Mouse (Mus musculus) frontal cortex, postnatal 14 days (tissue): ENCODE results near the gene Josd2.

Experiments used
- DNase-seq, 2 experiments: peaks; one replicate each; pipeline ENCODE4 v3.0.0; 2022; ENCODE audit warnings: low spot score in 2 of 2

Josd2 gene

DNA sequence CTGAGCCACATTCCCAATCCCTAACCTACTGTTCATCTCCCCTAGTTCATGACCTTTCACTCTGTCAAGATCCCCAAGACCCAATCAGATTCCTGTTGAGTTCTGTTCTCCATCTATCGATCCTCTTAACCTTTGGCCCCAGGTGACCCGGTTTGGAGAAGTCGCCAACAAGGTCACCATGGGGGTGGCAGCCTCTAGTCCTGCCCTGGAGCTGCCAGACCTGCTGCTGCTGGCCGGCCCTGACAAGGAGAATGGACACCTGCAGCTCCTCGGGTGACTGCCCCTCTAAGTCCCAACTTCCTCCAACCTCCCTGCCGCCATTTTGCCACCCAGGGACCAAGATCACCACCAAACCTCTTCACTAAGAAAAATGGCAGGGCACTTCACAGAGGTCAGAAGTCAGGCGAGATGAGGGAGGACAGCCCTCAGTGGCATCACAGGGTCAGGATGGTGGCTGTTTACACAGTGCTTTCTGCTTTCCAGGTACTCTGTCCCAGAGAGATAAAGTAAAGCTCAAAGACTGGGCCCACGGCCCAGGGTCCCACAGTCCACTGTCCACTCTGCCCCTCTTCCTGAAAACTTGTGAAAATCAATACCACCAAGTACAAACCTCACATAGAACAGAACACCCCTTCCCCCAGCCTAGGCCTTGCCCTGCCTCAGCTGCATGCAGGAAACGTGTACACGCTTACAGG lies 29.7 kb downstream of the Josd2 start:
- DNase-seq, result no peak

- DNase-seq, result no peak
Observed at GRCm38 (mm10) chr7:44498922-44499321, 31.1 kb downstream of the Josd2 start.

- DNase-seq, result no peak
Observed at GRCm38 (mm10) chr7:44500046-44500445, 32.3 kb downstream of the Josd2 start.

- peak in 1 of 2 experiments; percentile 64 for DNase-seq
Observed at GRCm38 (mm10) chr7:44501563-44502115, 33.9 kb downstream of the Josd2 start.

DNA sequence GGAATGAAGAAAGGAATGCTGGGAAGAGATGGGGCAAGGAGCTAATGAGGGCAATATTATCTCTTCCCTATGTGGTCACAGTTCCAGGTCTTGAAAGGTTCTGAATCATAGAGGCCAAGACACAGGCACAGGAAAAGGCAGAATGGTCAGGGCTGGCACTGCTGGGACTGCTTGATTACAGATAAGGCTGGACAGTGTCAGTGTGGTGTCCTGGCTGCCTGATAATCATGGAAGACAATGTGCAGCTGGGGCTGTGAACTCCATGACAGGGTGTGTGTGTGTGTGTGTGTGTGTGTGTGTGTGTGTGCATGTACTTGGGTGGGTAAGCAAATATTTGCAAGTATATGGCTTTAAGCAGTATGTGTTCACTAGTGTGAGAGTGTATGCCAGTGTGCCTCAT lies 39.7 kb downstream of the Josd2 start:
- DNase-seq, result no peak

DNA sequence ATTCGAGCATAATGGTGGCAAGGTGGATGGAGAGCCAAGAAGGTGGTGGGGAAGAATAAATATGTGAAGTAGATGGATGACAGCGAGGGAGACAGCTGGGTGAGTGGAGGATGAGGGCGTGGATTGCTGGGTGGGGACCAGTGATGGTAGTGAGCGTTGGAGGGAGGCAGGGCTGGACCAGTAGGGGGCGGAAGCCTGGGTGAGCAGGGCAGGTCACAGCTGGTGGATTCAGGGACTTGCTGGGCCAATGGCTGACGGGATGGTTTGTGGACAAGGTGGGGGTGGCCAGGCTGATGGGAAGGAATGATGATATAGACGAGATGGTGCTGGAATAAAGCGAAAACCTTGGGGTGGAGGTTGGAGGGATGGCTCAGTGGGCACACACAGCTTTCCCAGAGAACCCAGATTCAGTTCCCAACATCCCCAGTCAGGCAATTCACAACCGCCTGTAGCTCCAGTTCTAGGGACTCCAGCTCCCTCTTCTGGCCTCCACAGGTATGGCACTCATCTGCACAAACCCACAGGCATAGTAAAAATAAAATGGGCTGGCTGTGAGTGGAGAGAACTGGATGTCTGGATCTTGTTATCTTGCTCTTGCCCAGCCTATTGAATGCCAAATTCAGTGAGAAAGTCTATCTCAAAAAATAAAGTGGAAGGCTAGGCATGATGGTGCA lies 51.6 kb downstream of the Josd2 start:
- DNase-seq, result no peak

DNA sequence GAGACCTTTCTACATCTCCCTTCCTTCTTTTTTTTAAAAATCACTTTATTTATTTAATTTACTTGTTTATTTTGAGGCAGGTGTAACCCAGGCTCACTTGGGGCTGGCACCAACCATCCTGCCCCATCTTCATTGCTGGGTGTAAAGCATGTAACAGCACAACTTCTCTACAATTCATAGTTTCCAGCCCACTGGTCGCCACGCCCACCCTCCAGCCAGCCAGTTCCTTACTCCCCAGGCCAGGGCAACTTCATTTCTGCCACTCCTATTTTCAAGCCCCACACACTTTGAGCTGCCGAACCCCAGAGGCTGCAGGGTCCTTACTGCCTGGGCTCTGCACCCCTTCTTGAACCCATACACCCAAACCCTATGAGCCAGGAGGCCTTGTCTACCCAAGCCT lies 53.2 kb downstream of the Josd2 start:
- no peak for DNase-seq
